Mouse (Mus musculus) NIH3T3 (cell line): Measurements from ENCODE around the gene Edc3.

ENCODE experiments used
- DNase-seq: peaks from one replicate; pipeline ENCODE4 v3.0.0-alpha.2; 2012; ENCODE audit warnings: low read depth

Edc3 gene

DNA sequence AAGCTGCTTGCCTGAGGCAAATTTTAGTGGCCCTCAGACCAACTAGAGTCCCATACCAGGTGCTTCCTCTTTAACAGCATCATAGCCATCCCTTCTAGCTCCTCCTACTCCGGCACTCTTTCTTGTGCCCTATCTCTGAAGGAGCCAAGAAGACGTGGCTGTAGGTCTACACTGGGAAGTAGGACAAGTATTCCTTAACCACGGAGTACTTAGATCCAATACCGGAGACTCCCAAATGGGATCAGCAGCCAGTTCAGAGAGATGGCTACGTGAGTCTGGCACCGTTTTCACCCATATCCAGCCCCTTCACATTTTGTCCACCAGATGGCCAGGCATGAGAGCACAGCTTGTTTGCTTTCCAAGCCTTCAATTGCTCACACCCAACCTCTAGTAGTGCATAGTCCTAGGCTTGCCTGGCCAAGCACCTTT, 54.2 kb downstream of the Edc3 start:
- peak; percentile 70 for DNase-seq

DNA sequence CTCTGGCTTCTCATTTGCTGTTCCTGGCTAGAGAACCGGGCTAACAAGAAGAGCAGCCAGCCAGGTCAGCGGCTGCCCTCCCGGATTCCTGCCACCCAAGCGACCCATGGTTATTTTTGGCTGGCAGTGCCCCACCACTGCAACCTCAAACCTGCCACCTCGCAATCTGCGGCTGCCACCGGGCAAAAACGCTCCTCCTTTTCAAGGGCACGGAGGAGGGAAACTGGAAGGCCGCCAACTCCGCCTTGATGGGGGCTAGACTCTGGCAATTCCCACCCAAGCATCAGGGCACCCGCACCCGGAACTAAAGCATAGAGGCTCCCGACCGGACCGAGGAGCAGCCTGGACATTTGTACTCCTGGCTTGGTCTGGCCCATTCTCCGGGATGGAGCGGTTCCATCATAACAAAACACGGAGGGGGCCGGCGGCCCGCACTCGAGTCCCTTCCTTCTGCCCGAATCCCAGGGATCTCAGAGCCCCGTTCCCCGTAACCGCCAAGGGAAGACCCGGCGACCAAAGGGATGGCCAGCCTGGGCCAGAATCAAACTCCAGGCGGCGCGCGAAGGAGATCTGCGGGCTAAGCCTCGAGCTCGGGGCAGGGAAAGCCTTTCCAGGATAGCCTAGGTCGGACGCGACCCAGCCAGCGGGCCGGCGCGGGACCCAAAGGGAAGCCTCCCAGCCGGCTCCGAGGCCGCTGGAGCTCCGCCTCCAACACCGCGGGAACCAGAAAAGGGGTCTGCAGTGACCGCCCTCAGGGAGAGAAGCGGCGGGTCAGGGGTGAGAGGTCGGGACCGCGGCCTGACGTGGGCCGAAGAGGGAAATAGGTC, 56.0 kb downstream of the Edc3 start:
- peak; percentile 72 for DNase-seq

DNA sequence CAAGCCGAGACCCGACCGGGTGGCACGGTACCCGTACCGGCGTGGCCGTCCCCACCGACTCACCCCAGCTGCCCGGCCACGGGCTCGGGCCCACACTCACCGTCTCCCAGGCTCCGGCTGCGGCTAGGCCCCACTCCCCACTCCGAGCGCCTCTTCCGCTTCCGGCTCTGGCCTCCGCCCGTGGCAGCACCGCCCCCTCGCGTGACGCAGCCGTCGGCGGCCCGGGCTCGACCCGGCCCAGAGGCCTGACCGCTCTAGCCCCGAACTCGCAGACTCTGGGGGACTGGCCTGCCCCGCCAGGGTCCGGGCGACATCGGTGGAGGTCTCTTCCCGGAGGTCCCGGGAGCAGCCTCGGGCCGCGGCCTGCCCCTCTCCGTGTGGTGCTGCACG, 56.6 kb downstream of the Edc3 start:
- peak; percentile 93 for DNase-seq

DNA sequence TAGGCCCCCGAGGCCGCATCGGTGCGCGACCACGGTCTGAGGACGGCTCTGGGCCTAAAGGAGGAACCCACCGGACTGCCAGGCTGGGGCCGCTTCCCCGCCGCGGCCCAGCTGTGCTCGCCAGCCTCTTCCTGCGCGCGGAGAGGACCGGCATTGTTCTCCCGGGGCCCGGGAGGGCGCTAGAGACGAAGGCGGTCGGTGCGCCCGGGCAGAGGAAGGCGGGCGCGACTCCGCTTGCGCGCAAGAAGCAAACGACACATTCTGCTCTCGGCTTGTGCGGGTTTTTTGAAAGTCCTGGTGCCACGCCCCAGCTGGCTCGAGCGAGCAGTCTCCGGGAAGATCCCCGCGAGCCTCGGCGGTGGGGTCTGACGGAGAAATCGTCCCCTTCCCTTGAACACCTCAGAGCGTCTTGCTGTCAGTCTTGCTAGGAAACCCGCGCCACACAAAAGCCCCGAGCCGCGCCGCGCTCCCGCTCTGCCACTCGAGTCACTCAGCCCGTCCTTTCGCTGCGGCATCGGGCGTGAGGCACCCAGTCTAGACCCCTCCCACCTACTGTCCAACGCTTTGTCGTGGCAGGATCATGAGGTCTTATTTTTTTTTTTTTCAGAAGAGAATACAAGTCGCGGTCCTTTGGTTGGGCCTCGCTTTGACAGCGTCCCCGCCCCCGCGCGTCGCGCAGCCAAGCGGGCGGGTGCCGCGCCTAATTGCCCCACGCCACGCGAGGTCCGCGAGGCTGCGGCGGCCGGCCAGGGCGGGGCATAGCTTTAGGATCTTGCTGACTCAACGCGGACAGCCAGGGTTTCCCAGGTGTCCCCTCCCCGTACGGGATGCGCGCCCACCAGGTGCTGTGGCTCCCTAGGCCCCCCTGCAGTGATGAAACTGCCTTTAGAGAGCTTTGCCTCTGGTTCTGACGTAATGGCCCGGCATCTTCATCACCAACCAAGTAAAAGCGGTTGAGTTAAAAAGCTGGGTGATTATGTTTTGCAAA, 57.3 kb downstream of the Edc3 start, which contains the start of gene Clk3:
Gene Clk3, minus strand, starts transcription at position 497 of the 988 bp plus-strand sequence.
- DNase-seq = peak; percentile 75

DNA sequence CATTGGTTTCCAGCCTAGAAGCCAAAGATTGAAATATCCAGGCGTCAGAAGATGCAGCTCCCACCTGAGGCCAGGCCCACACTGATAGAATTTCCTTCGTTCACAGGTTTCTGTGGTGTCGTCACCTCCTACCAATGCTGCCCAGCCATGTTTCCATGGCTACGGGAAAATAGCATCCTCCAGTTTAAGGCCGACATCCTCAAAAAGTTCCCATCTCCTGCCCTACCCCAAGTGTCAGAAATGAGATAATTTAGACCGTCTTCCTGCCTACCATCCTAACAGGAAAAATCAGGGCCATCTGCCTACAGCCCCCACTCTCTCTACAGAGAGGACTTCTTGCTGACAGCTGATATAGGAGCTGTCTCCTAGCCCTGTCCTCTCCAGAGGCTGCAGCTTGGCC, 58.1 kb downstream of the Edc3 start:
- no peak for DNase-seq

DNA sequence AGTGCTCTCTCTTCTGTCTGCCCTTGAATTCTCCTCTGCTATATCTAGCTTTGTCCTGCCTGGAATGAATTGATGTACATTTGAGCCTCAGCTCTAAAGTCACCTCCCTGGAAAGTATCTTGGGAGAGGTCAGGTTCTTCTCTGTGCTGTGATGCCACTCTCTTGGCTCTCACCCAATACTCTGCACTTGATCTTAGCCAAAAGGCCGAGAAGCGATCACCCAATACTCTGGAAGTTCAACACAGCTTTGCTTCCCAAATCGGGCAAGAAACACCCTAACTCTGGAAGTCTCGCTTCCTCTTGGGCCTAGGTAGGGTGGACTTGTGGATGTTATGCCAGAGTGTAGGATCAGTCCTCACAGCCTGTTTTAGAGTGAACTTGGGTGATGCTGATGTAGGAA, 58.9 kb downstream of the Edc3 start:
- no peak for DNase-seq

DNA sequence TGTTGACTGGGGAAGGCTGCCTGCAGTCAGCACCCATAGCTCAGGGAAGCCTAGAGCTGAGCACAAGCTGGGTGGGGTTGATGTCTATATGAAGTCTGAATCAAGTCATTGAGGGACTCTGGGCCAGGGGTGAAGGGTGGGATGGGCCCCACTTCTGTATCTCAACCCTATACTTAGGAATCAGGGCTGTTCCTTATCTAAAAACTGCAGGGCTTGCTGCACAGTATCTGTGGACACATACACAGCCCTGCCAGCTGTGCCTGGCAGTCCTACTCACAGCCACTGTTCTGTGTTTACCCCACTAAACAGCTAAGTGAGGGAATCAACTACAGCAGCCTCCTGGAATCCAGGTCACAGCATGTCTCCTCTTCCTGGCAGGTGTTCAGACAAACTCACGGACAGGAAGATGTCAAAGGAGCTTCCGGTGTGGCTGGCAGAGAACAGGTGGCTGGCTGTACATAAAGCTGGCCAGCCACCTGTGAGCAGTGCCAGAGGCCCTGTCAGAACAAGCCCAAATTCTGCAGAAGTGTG, 61.3 kb downstream of the Edc3 start:
- no peak for DNase-seq

DNA sequence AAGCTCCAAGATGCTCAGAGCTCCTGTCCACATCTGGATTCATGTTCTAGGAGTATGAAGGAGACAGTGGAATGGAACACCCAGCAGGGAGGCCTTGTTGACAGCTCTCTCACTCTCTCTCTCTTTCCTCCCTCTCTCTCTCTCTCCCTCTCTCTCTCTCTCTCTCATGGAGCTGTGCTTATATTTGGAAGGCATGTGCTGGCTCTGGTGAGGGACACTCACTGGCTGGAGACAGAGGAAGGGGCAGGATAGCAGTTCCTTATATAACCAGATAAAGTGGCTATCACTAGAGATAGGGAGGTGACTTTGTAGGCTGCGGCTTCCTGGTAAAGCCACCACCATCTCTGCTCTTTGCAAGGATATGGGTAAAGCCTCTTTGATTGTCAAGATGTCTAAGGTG, 61.9 kb downstream of the Edc3 start:
- DNase-seq = no peak

DNA sequence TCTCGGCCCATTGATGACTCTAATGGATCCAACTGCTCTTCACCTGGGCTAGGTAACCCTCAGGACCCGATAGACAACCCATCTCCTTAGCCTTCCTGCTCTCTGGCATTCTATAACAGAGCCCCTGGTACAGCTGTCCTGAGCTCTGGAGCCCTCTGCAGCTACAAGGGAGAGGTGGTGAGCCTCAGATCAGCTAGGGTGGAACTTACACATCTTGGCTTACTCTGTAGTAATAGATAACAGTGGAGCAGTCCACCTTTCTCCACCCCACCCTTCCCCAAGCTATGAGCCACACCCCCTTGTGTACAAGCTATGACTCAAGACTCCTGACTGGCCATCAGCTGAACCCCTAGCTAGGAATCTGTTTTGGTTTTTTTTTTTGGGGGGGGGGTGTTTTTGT, 62.5 kb downstream of the Edc3 start:
- no peak for DNase-seq

DNA sequence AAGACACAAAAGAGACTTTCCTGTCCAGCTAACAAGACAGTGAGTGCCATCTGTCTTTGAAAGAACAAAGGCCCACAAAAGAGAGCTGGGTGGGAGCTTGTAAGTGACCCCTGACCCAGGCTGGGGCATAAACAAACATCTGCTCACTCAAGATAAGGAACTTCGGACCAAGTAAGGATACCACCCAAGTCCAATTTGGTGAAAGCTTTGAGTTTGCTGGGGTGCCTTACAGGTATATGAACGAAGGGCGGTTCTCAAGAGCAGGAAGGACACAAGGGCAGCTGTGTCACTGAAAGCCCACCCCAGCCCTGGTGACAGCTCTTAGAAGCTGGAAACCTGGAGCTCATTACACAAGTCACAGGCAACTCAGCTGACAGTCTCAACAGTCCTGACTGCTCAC, 65.4 kb downstream of the Edc3 start:
- no peak for DNase-seq

DNA sequence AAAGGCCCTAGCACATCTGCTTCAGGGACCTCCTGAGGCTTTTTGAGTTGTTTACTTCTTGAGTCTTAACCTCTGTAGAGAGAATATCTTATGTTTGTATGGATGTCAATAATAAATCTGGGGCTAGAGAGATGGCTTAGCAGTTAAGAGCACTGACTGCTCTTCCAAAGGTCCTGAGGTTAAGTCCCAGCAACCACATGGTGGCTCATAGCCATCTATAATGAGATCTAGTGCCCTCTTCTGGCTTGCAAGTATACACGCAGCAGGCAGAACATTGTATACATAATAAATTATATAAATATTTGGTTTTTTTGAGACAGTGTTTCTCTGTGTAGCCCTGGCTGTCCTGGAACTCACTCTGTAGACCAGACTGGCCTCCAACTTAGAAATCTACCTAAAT, 65.8 kb downstream of the Edc3 start:
- DNase-seq = peak; percentile 38

DNA sequence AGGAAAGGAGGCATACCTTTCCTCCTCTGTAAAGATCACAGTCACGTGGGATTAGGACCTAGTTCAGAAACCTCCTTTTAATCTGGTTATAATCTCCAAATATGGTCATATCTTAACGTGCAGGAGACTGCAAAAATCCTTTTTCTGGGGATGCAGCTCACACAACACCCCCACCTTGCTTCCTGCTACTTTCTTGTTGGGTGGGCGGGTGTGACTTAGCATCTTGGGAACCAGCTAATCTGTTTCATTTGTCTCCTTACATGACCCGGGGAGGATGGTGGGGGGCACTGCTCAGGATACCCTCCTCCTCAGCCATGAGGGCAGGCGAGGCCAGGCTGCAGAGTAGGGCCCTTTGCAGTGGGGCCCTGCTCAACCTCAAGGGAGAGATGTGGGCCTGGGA, 66.7 kb downstream of the Edc3 start:
- no peak for DNase-seq

DNA sequence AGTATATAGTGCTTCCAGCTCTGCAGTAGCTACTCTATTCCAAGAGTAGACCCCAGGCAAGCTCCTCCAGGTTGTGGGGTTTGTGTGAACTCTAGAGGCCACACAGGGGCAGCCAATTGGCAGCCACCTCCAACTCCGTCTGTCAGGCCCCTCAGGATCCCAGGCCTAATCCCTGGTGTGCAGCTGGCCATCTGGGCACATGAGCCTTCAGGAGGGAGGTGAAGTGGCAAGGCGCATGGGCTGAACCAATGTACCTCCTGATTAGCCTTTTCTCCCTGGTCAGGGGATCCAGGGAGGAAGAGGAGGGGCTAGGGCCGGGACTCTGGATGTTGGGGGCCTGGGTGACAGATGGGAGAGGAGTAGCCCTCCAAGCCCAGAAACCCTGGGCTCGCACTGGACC, 67.4 kb downstream of the Edc3 start:
- no peak for DNase-seq

DNA sequence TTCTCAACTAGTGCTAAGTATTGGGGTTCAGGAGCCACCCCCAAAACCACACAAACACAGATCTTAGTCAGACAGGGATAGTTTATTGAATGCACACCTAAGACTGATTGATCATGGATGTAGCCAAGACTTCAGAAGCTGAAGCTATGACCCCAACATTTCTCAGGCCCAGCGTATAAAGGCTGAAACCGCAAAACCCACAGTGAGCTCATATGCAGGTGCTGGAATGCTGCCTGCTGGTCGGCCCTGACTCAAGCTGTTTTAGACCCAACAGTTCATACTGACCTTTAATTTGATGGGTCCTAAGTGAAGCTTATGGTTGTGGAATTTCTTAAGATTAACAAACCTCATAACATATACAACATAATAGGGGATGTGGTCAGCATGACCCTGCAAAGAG, 74.3 kb downstream of the Edc3 start:
- no peak for DNase-seq

DNA sequence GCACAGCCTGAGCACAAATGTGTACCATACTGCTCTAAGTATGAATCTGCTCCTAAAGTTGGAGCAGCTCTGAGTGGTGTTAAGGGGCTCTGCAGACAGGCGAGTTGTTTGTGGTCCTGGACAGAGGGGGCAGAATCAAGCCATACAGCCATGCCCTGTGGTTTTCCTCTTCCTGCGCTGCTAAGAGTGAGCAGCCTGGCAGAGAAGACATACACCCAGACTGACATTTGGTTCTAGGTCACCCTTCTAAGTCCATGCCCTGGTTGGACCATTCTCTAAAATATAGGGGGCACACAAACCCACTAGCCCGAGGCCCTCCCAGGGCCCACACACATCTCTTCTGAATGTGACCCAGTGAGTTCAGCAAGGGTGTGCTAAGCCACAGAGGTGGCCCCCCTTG, 81.4 kb downstream of the Edc3 start:
- DNase-seq = no peak

DNA sequence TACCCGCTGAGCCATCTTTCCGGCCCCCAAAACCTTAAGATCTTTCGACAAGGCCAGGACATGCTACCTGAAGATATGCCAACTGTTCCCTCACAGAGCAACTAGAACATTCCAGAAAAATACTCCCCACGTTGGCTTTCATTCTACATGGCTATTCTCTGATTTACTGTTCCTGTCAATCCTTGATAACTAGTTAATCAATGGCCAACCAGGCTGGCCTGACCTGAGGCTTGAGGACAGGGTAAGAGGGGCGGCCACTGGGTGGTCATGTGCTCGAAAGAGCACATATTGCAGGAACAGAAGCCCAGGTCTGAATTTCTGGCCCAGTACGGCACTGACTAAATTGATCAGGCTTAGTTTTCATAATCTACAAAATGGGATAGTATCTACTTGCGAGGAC, 89.1 kb downstream of the Edc3 start:
- DNase-seq = no peak

DNA sequence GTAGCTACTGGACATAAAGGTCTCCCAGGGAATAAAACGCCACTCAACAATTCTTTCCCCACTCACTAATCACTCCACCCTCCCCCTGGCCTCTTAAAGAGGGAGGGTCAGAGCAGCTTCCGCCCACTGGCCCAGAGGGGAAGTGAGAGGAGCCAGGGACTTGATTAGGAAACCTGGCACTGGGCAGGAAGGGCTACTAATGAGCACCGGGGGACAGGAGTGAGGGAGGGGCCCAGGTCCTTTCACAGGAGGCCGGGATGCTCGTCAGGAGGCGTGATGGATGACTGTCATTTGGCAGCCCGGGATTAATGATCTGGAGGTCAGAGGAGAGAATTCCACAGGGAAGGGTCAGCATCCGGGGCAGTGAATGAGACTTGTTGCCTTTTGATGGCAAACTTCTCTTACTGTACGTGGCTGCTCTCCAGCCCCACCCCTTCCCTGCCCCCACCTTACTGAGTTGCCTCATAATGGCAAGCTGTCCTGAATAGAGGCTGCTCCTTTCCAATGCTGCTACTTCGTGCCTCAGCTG, 90.4 kb downstream of the Edc3 start:
- DNase-seq = peak; percentile 5

DNA sequence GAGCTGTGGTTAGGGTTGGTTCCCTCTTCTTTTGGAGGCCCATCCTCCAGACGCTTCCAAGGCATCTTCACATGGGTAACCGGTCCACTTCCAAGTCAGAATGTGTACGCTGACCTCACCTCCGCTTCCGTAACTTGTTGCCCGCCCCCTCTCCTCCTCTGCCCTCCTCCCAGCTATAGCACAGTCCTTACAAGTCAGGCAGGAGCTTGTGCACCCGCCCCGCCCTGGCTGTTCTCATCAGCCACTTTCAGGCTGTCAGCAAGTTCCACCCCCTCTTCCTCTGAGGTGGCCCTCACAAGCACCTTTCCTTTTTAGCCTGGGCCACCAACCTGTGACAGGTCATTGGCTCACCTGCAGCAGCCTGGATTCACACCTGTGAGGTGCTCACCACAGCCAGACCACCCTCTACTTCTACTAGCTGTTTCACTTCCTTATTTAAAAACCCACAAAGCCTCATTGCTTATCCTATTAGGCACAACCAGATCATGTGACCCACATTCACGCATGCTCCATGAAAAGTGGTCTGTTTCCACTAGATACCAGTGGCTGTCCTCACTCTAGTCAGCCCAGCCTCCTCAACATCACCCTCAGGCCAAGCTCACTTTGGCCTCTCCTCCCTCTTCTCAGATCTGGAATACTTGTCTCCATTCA, 92.1 kb downstream of the Edc3 start:
- DNase-seq = no peak
